Mouse (Mus musculus): Measurements from ENCODE around the gene Abcf2. TPM values are rescaled to one million over a fixed set of nuclear protein-coding genes. Genes with fewer than 3 reads are reported as not detected.

Gene Abcf2
- polyA plus RNA-seq, 1 experiment from 2014 or later, result 74.4 TPM

GRCm38 (mm10) chr5:24620626-24621025 is 43.4 kb upstream of the Abcf2 start:
- no peak overlapping the region for H3K9ac ChIP-seq (ENCODE audit: low read depth, low read length)
- no peak for TF ChIP-seq CTCF (IDR thresholded peaks at IDR 0.05; ENCODE audit: low read depth)
- 75% methylated on average over 8 of the region's 8 CpGs for WGBS
- no peaks in the 10 kb centered on the region for H3K9me3 ChIP-seq (replicated peaks; ENCODE audit: low read length)
- DNase-seq (ENCODE audit: low spot score) (no peak), ATAC-seq (replicated peaks; ENCODE audit: low FRiP score, low read depth) (no peak)
- no peak overlapping the region for H3K27ac ChIP-seq
- H3K4me3 ChIP-seq (replicated peaks; ENCODE audit: low read depth, low read length), result no peak overlapping the region
- H3K27me3 ChIP-seq (ENCODE audit: insufficient read depth, low read length), result no peaks in the 10 kb centered on the region
- no peak overlapping the region for H3K4me2 ChIP-seq (ENCODE audit: low read length)
- no peaks in the 10 kb centered on the region for H3K4me1 ChIP-seq (replicated peaks; ENCODE audit: insufficient read depth, low read length)
- no peaks in the 10 kb centered on the region for H3K36me3 ChIP-seq (ENCODE audit: insufficient read depth, low read length)

- H3K27me3 ChIP-seq (ENCODE audit: insufficient read depth, low read length), result no peaks in the 10 kb centered on the region
- DNase-seq (ENCODE audit: low spot score), result no peak
- 50% methylated on average over 8 of the region's 8 CpGs for WGBS
- H3K4me2 ChIP-seq (ENCODE audit: low read length), result no peak overlapping the region
- H3K27ac ChIP-seq, result no peak overlapping the region
- no peak overlapping the region for H3K4me3 ChIP-seq (replicated peaks; ENCODE audit: low read depth, low read length)
- no peaks in the 10 kb centered on the region for H3K9me3 ChIP-seq (replicated peaks; ENCODE audit: low read length)
- no peaks in the 10 kb centered on the region for H3K36me3 ChIP-seq (ENCODE audit: insufficient read depth, low read length)
- H3K4me1 ChIP-seq (replicated peaks; ENCODE audit: insufficient read depth, low read length), result no peaks in the 10 kb centered on the region
- no peak for ATAC-seq (replicated peaks; ENCODE audit: low FRiP score, low read depth)
- no peak overlapping the region for H3K9ac ChIP-seq (ENCODE audit: low read depth, low read length)
- no peak for TF ChIP-seq CTCF (IDR thresholded peaks at IDR 0.05; ENCODE audit: low read depth)
Measured at GRCm38 (mm10) chr5:24620116-24620515, 42.8 kb upstream of the Abcf2 start.

- Histone ChIP-seq H3K4me2 (ENCODE audit: low read length) (no peak overlapping the region), H3K36me3 (ENCODE audit: insufficient read depth, low read length) (no peaks in the 10 kb centered on the region), H3K4me3 (replicated peaks; ENCODE audit: low read depth, low read length) (no peak overlapping the region), H3K4me1 (replicated peaks; ENCODE audit: insufficient read depth, low read length) (no peaks in the 10 kb centered on the region), H3K27ac (no peak overlapping the region), H3K9me3 (replicated peaks; ENCODE audit: low read length) (no peaks in the 10 kb centered on the region), H3K9ac (ENCODE audit: low read depth, low read length) (no peak overlapping the region), H3K27me3 (ENCODE audit: insufficient read depth, low read length) (no peaks in the 10 kb centered on the region)
- ATAC-seq (replicated peaks; ENCODE audit: low FRiP score, low read depth) (no peak), DNase-seq (ENCODE audit: low spot score) (no peak)
- WGBS, result 84% methylated on average over 3 of the region's 3 CpGs
- no peak for TF ChIP-seq CTCF (IDR thresholded peaks at IDR 0.05; ENCODE audit: low read depth)
Measured at GRCm38 (mm10) chr5:24618921-24619320, 41.7 kb upstream of the Abcf2 start.

- ATAC-seq (replicated peaks; ENCODE audit: low FRiP score, low read depth), result no peak
- H3K27ac ChIP-seq, result no peak overlapping the region
- no peak overlapping the region for H3K4me3 ChIP-seq (replicated peaks; ENCODE audit: low read depth, low read length)
- no peaks in the 10 kb centered on the region for H3K9me3 ChIP-seq (replicated peaks; ENCODE audit: low read length)
- no peak overlapping the region for H3K4me2 ChIP-seq (ENCODE audit: low read length)
- H3K4me1 ChIP-seq (replicated peaks; ENCODE audit: insufficient read depth, low read length), result no peaks in the 10 kb centered on the region
- no peak for DNase-seq (ENCODE audit: low spot score)
- H3K27me3 ChIP-seq (ENCODE audit: insufficient read depth, low read length), result no peaks in the 10 kb centered on the region
- TF ChIP-seq CTCF (IDR thresholded peaks at IDR 0.05; ENCODE audit: low read depth), result no peak
- WGBS, result 60% methylated on average over 6 of the region's 6 CpGs
- H3K36me3 ChIP-seq (ENCODE audit: insufficient read depth, low read length), result no peaks in the 10 kb centered on the region
- no peak overlapping the region for H3K9ac ChIP-seq (ENCODE audit: low read depth, low read length)
Measured at GRCm38 (mm10) chr5:24615097-24615496, 37.8 kb upstream of the Abcf2 start.

- no peaks in the 10 kb centered on the region for H3K4me1 ChIP-seq (replicated peaks; ENCODE audit: insufficient read depth, low read length)
- no peaks in the 10 kb centered on the region for H3K27me3 ChIP-seq (ENCODE audit: insufficient read depth, low read length)
- ATAC-seq (replicated peaks; ENCODE audit: low FRiP score, low read depth) (no peak), DNase-seq (ENCODE audit: low spot score) (no peak)
- H3K36me3 ChIP-seq (ENCODE audit: insufficient read depth, low read length), result no peaks in the 10 kb centered on the region
- H3K27ac ChIP-seq, result no peak overlapping the region
- 68% methylated on average over 5 of the region's 5 CpGs for WGBS
- H3K4me3 ChIP-seq (replicated peaks; ENCODE audit: low read depth, low read length), result no peak overlapping the region
- no peak overlapping the region for H3K4me2 ChIP-seq (ENCODE audit: low read length)
- no peaks in the 10 kb centered on the region for H3K9me3 ChIP-seq (replicated peaks; ENCODE audit: low read length)
- TF ChIP-seq CTCF (IDR thresholded peaks at IDR 0.05; ENCODE audit: low read depth), result peak; percentile 40; the same call in 1 of the 2 replicates
- H3K9ac ChIP-seq (ENCODE audit: low read depth, low read length), result no peak overlapping the region
Measured at GRCm38 (mm10) chr5:24612302-24612649, 35.0 kb upstream of the Abcf2 start.

GRCm38 (mm10) chr5:24611366-24612301 is 34.4 kb upstream of the Abcf2 start:
- ATAC-seq (replicated peaks; ENCODE audit: low FRiP score, low read depth) (no peak), DNase-seq (ENCODE audit: low spot score) (no peak)
- Histone ChIP-seq H3K27ac (no peak overlapping the region), H3K4me1 (replicated peaks; ENCODE audit: insufficient read depth, low read length) (no peaks in the 10 kb centered on the region), H3K9me3 (replicated peaks; ENCODE audit: low read length) (no peaks in the 10 kb centered on the region), H3K9ac (ENCODE audit: low read depth, low read length) (no peak overlapping the region), H3K4me3 (replicated peaks; ENCODE audit: low read depth, low read length) (no peak overlapping the region), H3K36me3 (ENCODE audit: insufficient read depth, low read length) (no peaks in the 10 kb centered on the region), H3K4me2 (ENCODE audit: low read length) (no peak overlapping the region), H3K27me3 (ENCODE audit: insufficient read depth, low read length) (no peaks in the 10 kb centered on the region)
- TF ChIP-seq CTCF (IDR thresholded peaks at IDR 0.05; ENCODE audit: low read depth), result no peak
- WGBS, result 44% methylated on average over 7 of the region's 7 CpGs

Measured in kidney, postnatal 0 days (tissue).